Mouse (Mus musculus) cerebellum, postnatal 36 days (tissue): ENCODE measurements at regions not wholly inside any gene's neighbourhood (a gene's known extent, or its start where the extent isn't known, plus 50 kb on each side); places are given as distances from the start of the nearest gene placed in this dataset.

Source experiments
- DNase-seq, 2 experiments: peaks; one replicate each; pipeline ENCODE4 v3.0.0; 2021 to 2022; ENCODE audit warnings: mixed read lengths in 2 of 2

- no peak for DNase-seq
Measured at GRCm38 (mm10) chr7:63313096-63313495, 100.7 kb upstream of the Chrna7 start.

GRCm38 (mm10) chr7:63319594-63319993 is 107.2 kb upstream of the Chrna7 start:
- peak; percentile 71 to 84 for DNase-seq

GRCm38 (mm10) chr7:63321171-63321570 is 108.8 kb upstream of the Chrna7 start:
- no peak for DNase-seq

GRCm38 (mm10) chr7:63321951-63322710 is 109.8 kb upstream of the Chrna7 start:
- peak; percentile 60 to 82 for DNase-seq

- DNase-seq, result peak; percentile 40 to 54
Measured at GRCm38 (mm10) chr7:63335146-63335545, 109.4 kb upstream of the Otud7a start.

- DNase-seq, result no peak
Measured at GRCm38 (mm10) chr7:63336072-63336471, 108.5 kb upstream of the Otud7a start.

- DNase-seq, result no peak
Measured at GRCm38 (mm10) chr7:63341716-63342115, 102.8 kb upstream of the Otud7a start.

DNA sequence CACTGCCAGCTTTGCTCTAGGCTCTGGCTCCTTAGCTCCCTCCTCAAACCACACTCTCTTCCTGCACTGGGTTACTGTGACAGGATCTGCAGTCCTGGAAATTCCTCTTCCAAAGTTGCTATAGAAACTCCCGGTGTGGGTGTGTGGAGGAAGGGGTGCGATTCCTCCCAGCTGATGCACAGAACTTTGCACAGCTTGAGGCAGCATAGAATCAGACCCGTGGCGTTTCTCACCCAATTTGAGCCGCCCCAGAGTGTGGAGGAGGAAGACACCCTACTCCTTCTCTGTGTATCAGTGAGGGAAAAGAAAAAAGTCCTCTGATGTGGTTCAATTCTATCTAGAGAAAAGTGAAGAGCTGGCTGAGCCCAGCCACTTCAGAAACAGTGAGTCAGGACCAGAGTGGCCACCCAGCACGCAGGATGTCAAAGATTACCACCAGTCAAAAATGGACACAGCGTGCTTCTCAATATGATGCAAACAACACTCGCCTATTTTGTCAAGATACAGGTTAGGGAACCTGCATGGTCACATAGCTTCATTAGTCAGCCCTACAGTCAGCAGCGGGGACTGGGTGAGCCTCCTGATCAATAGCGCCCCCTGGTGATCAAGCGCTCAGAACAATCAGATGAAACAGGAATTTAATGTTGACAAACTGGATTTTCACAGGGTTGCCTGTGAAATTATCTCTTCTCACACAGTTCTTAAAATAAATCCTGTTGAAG is 98.7 kb upstream of the Otud7a start:
- DNase-seq, result peak; percentile 60

DNA sequence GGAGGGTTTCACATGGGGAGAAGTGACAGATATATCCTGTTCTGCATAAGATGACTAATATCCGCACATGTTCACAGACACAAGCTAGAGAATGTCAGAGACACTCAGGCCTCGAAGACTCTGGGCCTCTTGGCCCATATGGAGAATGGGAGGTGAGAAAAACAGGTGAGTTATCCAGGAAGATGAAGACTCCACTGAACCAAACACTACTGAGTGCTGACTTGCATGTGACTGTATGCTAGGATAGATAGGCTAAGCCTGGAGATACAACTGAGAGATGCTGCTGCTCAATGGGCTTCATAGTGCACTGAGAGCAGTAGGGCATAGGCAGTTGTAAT is 98.2 kb upstream of the Otud7a start:
- no peak for DNase-seq
